Mouse (Mus musculus): Measurements from ENCODE around the gene BB287469. TPM values are rescaled to one million over a fixed set of nuclear protein-coding genes. Genes with fewer than 3 reads are reported as not detected.
"Not testable (repeated sequence)": the region's sequence is repeated elsewhere in the genome, so short reads cannot be mapped to it uniquely, and the experiment has no call there.

BB287469 gene
- total and polyA plus RNA-seq, 2 experiments from 2014 or later, result not detected

GRCm38 (mm10) chr12:87863638-87864037 lies 47.3 kb downstream of the BB287469 start:
- H3K27ac ChIP-seq (ENCODE audit: low read depth, low read length); H3K4me2 ChIP-seq (ENCODE audit: low read depth, low read length, poor library complexity, severe bottlenecking); H3K4me1 ChIP-seq (ENCODE audit: insufficient read depth, low read length); DNase-seq (ENCODE audit: low spot score); H3K36me3 ChIP-seq (ENCODE audit: insufficient read depth, low read length); H3K4me3 ChIP-seq (ENCODE audit: low read depth, low read length); H3K27me3 ChIP-seq (ENCODE audit: insufficient read depth, low read length); ATAC-seq (ENCODE audit: low FRiP score); H3K9me3 ChIP-seq (ENCODE audit: low read length); H3K9ac ChIP-seq (replicated peaks; ENCODE audit: low read length, poor library complexity, severe bottlenecking): not testable (repeated sequence)
- WGBS, result 95% methylated on average over 8 of the region's 11 CpGs

- not testable (repeated sequence) for H3K9ac ChIP-seq (replicated peaks; ENCODE audit: low read length, poor library complexity, severe bottlenecking); ATAC-seq (ENCODE audit: low FRiP score); H3K4me3 ChIP-seq (ENCODE audit: low read depth, low read length); DNase-seq (ENCODE audit: low spot score); H3K27me3 ChIP-seq (ENCODE audit: insufficient read depth, low read length); H3K27ac ChIP-seq (ENCODE audit: low read depth, low read length); H3K36me3 ChIP-seq (ENCODE audit: insufficient read depth, low read length); H3K9me3 ChIP-seq (ENCODE audit: low read length); H3K4me2 ChIP-seq (ENCODE audit: low read depth, low read length, poor library complexity, severe bottlenecking); H3K4me1 ChIP-seq (ENCODE audit: insufficient read depth, low read length)
- WGBS, result 83% methylated on average over 2 of the region's 2 CpGs
Observed at GRCm38 (mm10) chr12:87864048-87864447, 47.7 kb downstream of the BB287469 start.

Other genes with a start within 250 kb of the BB287469 start
- gene Oog1, start 213.9 kb upstream of the BB287469 start, total RNA-seq (2014; rRNA removed), result not detected in 2 replicates
- not detected in 2 replicates for gene Oog1, start 213.9 kb upstream of the BB287469 start, polyA plus RNA-seq (2015; fragmentation: Nextera tagmentation; extraction: Ambion mirVana)
- gene Gm4027, start 197.7 kb upstream of the BB287469 start, total RNA-seq (2014; rRNA removed), result not detected in 2 replicates
- not detected in 2 replicates for gene Gm4027, start 197.7 kb upstream of the BB287469 start, polyA plus RNA-seq (2015; fragmentation: Nextera tagmentation; extraction: Ambion mirVana)
- gene Gm16381, start 172.0 kb upstream of the BB287469 start, total RNA-seq (2014; rRNA removed), result not detected in 2 replicates
- not detected in 2 replicates for gene Gm16381, start 172.0 kb upstream of the BB287469 start, polyA plus RNA-seq (2015; fragmentation: Nextera tagmentation; extraction: Ambion mirVana)
- not detected in 2 replicates for gene Gm21319, start 40.8 kb upstream of the BB287469 start, total RNA-seq (2014; rRNA removed)
- gene Gm21319, start 40.8 kb upstream of the BB287469 start, polyA plus RNA-seq (2015; fragmentation: Nextera tagmentation; extraction: Ambion mirVana), result not detected in 2 replicates
- gene Gm21936, start 21.1 kb upstream of the BB287469 start, total RNA-seq (2014; rRNA removed), result not detected in 2 replicates
- not detected in 2 replicates for gene Gm21936, start 21.1 kb upstream of the BB287469 start, polyA plus RNA-seq (2015; fragmentation: Nextera tagmentation; extraction: Ambion mirVana)
- gene Gm2001, start 25.8 kb downstream of the BB287469 start, total RNA-seq (2014; rRNA removed), result not detected in 2 replicates
- gene Gm2001, start 25.8 kb downstream of the BB287469 start, polyA plus RNA-seq (2015; fragmentation: Nextera tagmentation; extraction: Ambion mirVana), result not detected in 2 replicates
- not detected in 2 replicates for gene Gm2016, start 57.5 kb downstream of the BB287469 start, total RNA-seq (2014; rRNA removed)
- gene Gm2016, start 57.5 kb downstream of the BB287469 start, polyA plus RNA-seq (2015; fragmentation: Nextera tagmentation; extraction: Ambion mirVana), result not detected in 2 replicates
- gene Gm2022, start 78.8 kb downstream of the BB287469 start, total RNA-seq (2014; rRNA removed), result not detected in 2 replicates
- gene Gm2022, start 78.8 kb downstream of the BB287469 start, polyA plus RNA-seq (2015; fragmentation: Nextera tagmentation; extraction: Ambion mirVana), result not detected in 2 replicates
- not detected in 2 replicates for gene Gm2035, start 103.3 kb downstream of the BB287469 start, total RNA-seq (2014; rRNA removed)
- gene Gm2035, start 103.3 kb downstream of the BB287469 start, polyA plus RNA-seq (2015; fragmentation: Nextera tagmentation; extraction: Ambion mirVana), result not detected in 2 replicates
- gene Gm2042, start 137.5 kb downstream of the BB287469 start, total RNA-seq (2014; rRNA removed), result not detected in 2 replicates
- not detected in 2 replicates for gene Gm2042, start 137.5 kb downstream of the BB287469 start, polyA plus RNA-seq (2015; fragmentation: Nextera tagmentation; extraction: Ambion mirVana)
- not detected in 2 replicates for gene Gm2075, start 195.3 kb downstream of the BB287469 start, total RNA-seq (2014; rRNA removed)
- not detected in 2 replicates for gene Gm2075, start 195.3 kb downstream of the BB287469 start, polyA plus RNA-seq (2015; fragmentation: Nextera tagmentation; extraction: Ambion mirVana)
- not detected in 2 replicates for gene Gm6803, start 202.2 kb downstream of the BB287469 start, total RNA-seq (2014; rRNA removed)
- not detected in 2 replicates for gene Gm6803, start 202.2 kb downstream of the BB287469 start, polyA plus RNA-seq (2015; fragmentation: Nextera tagmentation; extraction: Ambion mirVana)
- not detected in 2 replicates for gene Gm2056, start 210.4 kb downstream of the BB287469 start, total RNA-seq (2014; rRNA removed)
- not detected in 2 replicates for gene Gm2056, start 210.4 kb downstream of the BB287469 start, polyA plus RNA-seq (2015; fragmentation: Nextera tagmentation; extraction: Ambion mirVana)